Mouse (Mus musculus): ENCODE data around the gene Gm45140. TPM values are rescaled to one million over a fixed set of nuclear protein-coding genes. Genes with fewer than 3 reads are reported as not detected.

Gm45140 gene
- total RNA-seq, 1 experiment, result 2.6 TPM

DNA sequence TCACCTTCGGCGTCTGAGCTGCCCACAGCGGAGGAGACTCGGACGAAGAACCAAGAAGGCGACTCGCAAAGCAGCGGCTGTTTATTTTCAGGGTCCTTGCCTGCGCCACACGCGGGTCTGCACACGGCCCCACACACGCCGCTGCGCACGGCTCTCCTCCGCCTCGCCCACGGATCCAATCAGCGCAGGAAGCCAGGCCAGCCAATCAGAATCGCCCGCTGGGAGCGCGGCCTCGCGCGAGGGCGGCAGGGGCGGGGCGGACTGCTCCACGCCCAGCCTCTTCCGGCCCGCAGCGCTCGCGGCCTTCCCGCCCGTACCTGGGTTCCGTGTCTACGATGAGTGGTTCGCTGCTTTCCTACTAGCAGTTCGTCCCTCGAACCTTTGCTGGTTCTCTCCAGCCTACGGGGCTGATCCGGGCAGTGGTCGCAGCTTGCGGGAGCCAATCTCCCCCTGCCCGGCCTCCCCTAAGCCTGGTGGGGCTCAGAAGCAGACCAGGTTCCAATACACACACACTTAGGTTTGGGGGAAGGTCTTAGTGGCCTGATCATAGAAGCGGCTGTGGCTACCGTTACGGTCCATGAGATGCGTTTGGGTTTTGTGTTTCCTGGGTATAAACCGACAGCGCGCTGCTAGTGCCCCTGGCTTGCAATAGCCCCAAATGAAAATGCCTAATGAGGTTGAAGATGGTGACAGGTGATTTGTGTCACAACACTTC lies 15.5 kb upstream of the Gm45140 start, which contains the start of gene Cnbp:
TSS of gene Cnbp (minus strand) at position 207 of the 715 bp plus-strand sequence.
- Histone ChIP-seq H3K9me3 (ENCODE audit: control insufficient read depth, insufficient read depth, low read depth, low read length) (no peaks in the 10 kb centered on the region), H3K4me3 (ENCODE audit: insufficient read depth in 1 of 2, low read depth in 1 of 2, low read length in 2 of 2, poor library complexity in 1 of 2, severe bottlenecking in 1 of 2) (peak within 1 kb of the TSS; percentile 88 to 97), H3K9ac (ENCODE audit: insufficient read depth, low read depth, low read length, poor library complexity, severe bottlenecking) (peak within 1 kb of the TSS; percentile 98), H3K36me3 (ENCODE audit: control insufficient read depth, insufficient read depth, low read length, poor library complexity, severe bottlenecking) (peaks cover 5% of the 10 kb centered on the region), H3K4me1 (ENCODE audit: control insufficient read depth in 2 of 2, insufficient read depth in 2 of 2, low read length in 2 of 2, poor library complexity in 1 of 2) (peaks cover 7 to 11% of the 10 kb centered on the region in 2 experiments; a peak in 3 of 4 replicates), H3K27ac (ENCODE audit: insufficient read depth, low read depth, low read length, poor library complexity, severe bottlenecking) (peak within 1 kb of the TSS; percentile 93)
- in situ Hi-C loops (cut with MboI; ENCODE audit: low sequenced_read_pairs in 2 of 2, unreplicated experiment in 2 of 2), result no loop called here
- peak; percentile 93 for DNase-seq (ENCODE audit: low read depth, low spot score)
- peak; percentile 67 for TF ChIP-seq HCFC1 (IDR thresholded peaks at IDR 0.05; ENCODE audit: borderline replicate concordance, insufficient read depth, low read length)
- no peak for TF ChIP-seq ZNF384 (IDR thresholded peaks at IDR 0.05; ENCODE audit: low read depth, low read length)
- no peak for TF ChIP-seq ZC3H11A (IDR thresholded peaks at IDR 0.05; ENCODE audit: borderline replicate concordance, low read depth, low read length)
- peak; percentile 75; the same call in 1 of the 2 replicates for TF ChIP-seq CHD2 (IDR thresholded peaks at IDR 0.05; ENCODE audit: low read depth, low read length)

GRCm38 (mm10) chr6:87850155-87850899 lies 14.7 kb upstream of the Gm45140 start:
- Histone ChIP-seq H3K4me3 (ENCODE audit: insufficient read depth in 1 of 2, low read depth in 1 of 2, low read length in 2 of 2, poor library complexity in 1 of 2, severe bottlenecking in 1 of 2) (peak overlapping the region; percentile 88 to 97), H3K27ac (ENCODE audit: insufficient read depth, low read depth, low read length, poor library complexity, severe bottlenecking) (peak overlapping the region; percentile 93), H3K4me1 (ENCODE audit: control insufficient read depth in 2 of 2, insufficient read depth in 2 of 2, low read length in 2 of 2, poor library complexity in 1 of 2) (peaks cover 7 to 11% of the 10 kb centered on the region in 2 experiments; a peak in 3 of 4 replicates), H3K9ac (ENCODE audit: insufficient read depth, low read depth, low read length, poor library complexity, severe bottlenecking) (peak overlapping the region; percentile 97), H3K36me3 (ENCODE audit: control insufficient read depth, insufficient read depth, low read length, poor library complexity, severe bottlenecking) (peaks cover 9% of the 10 kb centered on the region), H3K9me3 (ENCODE audit: control insufficient read depth, insufficient read depth, low read depth, low read length) (no peaks in the 10 kb centered on the region)
- TF ChIP-seq HCFC1 (IDR thresholded peaks at IDR 0.05; ENCODE audit: borderline replicate concordance, insufficient read depth, low read length), result no peak
- no peak for TF ChIP-seq ZNF384 (IDR thresholded peaks at IDR 0.05; ENCODE audit: low read depth, low read length)
- no peak for TF ChIP-seq MAFK (IDR thresholded peaks at IDR 0.05; ENCODE audit: insufficient read depth, low read depth, low read length)
- TF ChIP-seq CHD2 (IDR thresholded peaks at IDR 0.05; ENCODE audit: low read depth, low read length), result no peak
- TF ChIP-seq ZC3H11A (IDR thresholded peaks at IDR 0.05; ENCODE audit: borderline replicate concordance, low read depth, low read length), result no peak
- in situ Hi-C loops (cut with MboI; ENCODE audit: low sequenced_read_pairs in 2 of 2, unreplicated experiment in 2 of 2), result no loop called here
- no peak for DNase-seq (ENCODE audit: low read depth, low spot score)

DNA sequence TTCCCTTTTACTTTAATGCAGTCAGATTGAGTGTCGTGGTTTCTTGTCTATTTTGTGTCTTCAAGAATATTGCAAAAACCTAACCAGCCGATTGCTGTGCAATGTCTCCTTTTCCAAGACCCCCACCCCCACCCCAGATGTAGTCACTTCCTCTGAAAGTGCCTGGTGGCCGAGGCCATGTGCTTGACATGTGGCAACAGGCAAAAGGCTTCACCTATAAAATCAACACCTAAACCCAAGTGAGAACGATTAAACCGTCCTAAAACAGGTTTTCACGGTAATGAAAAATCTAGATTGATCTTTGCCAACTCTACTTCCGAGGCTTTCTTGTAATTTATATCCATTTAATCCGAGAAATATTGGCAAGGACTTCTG lies 14.2 kb upstream of the Gm45140 start:
- peaks cover 15% of the 10 kb centered on the region for H3K36me3 ChIP-seq (ENCODE audit: control insufficient read depth, insufficient read depth, low read length, poor library complexity, severe bottlenecking)

DNA sequence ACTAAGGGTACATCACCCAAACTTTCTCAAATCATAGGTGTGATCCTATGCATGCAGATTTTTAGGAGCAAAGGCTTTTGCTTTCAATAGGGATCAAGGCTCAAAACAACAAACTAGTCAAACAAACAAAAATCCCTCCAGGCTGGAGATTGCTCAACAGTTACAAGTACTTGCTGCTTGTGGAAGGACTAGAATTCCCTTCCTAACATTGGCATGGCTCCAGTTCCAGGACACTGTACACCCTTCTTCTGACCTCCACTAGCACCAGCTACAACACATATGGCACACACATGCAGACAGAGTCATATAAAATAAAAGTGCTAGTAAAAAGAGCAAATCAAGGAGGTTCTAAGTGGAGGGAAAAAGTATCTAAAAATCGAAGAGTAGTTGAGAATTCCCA lies 11.2 kb upstream of the Gm45140 start:
- no peak for DNase-seq (ENCODE audit: low read depth, low spot score)
- no peak overlapping the region; a peak in 1 of 4 replicates for H3K4me3 ChIP-seq (ENCODE audit: insufficient read depth in 1 of 2, low read depth in 1 of 2, low read length in 2 of 2, poor library complexity in 1 of 2, severe bottlenecking in 1 of 2)
- peaks cover under 1% of the 10 kb centered on the region in 2 experiments; a peak in 2 of 4 replicates for H3K4me1 ChIP-seq (ENCODE audit: control insufficient read depth in 2 of 2, insufficient read depth in 2 of 2, low read length in 2 of 2, poor library complexity in 1 of 2)
- peaks cover 34% of the 10 kb centered on the region for H3K36me3 ChIP-seq (ENCODE audit: control insufficient read depth, insufficient read depth, low read length, poor library complexity, severe bottlenecking)
- in situ Hi-C loops (cut with MboI; ENCODE audit: low sequenced_read_pairs in 2 of 2, unreplicated experiment in 2 of 2), result no loop called here
- TF ChIP-seq MAFK (IDR thresholded peaks at IDR 0.05; ENCODE audit: insufficient read depth, low read depth, low read length) (no peak), ZNF384 (IDR thresholded peaks at IDR 0.05; ENCODE audit: low read depth, low read length) (no peak), ZC3H11A (IDR thresholded peaks at IDR 0.05; ENCODE audit: borderline replicate concordance, low read depth, low read length) (no peak), CHD2 (IDR thresholded peaks at IDR 0.05; ENCODE audit: low read depth, low read length) (no peak), HCFC1 (IDR thresholded peaks at IDR 0.05; ENCODE audit: borderline replicate concordance, insufficient read depth, low read length) (no peak)
- no peak overlapping the region for H3K27ac ChIP-seq (ENCODE audit: insufficient read depth, low read depth, low read length, poor library complexity, severe bottlenecking)
- H3K9me3 ChIP-seq (ENCODE audit: control insufficient read depth, insufficient read depth, low read depth, low read length), result no peaks in the 10 kb centered on the region
- no peak overlapping the region for H3K9ac ChIP-seq (ENCODE audit: insufficient read depth, low read depth, low read length, poor library complexity, severe bottlenecking)

More for the DNA sequence above, 14.2 kb upstream of the Gm45140 start:
- H3K9ac ChIP-seq (ENCODE audit: insufficient read depth, low read depth, low read length, poor library complexity, severe bottlenecking), result peak overlapping the region; percentile 97
- H3K27ac ChIP-seq (ENCODE audit: insufficient read depth, low read depth, low read length, poor library complexity, severe bottlenecking), result peak overlapping the region; percentile 93; the same call in 1 of the 2 replicates
- no peak for TF ChIP-seq ZC3H11A (IDR thresholded peaks at IDR 0.05; ENCODE audit: borderline replicate concordance, low read depth, low read length)
- TF ChIP-seq CHD2 (IDR thresholded peaks at IDR 0.05; ENCODE audit: low read depth, low read length), result no peak
- TF ChIP-seq MAFK (IDR thresholded peaks at IDR 0.05; ENCODE audit: insufficient read depth, low read depth, low read length), result no peak
- no peak for TF ChIP-seq ZNF384 (IDR thresholded peaks at IDR 0.05; ENCODE audit: low read depth, low read length)
- no peak for TF ChIP-seq HCFC1 (IDR thresholded peaks at IDR 0.05; ENCODE audit: borderline replicate concordance, insufficient read depth, low read length)
- no peaks in the 10 kb centered on the region for H3K9me3 ChIP-seq (ENCODE audit: control insufficient read depth, insufficient read depth, low read depth, low read length)
- peak overlapping the region; percentile 88 to 97 for H3K4me3 ChIP-seq (ENCODE audit: insufficient read depth in 1 of 2, low read depth in 1 of 2, low read length in 2 of 2, poor library complexity in 1 of 2, severe bottlenecking in 1 of 2)
- DNase-seq (ENCODE audit: low read depth, low spot score), result no peak
- in situ Hi-C loops (cut with MboI; ENCODE audit: low sequenced_read_pairs in 2 of 2, unreplicated experiment in 2 of 2), result no loop called here
- peaks cover 7 to 11% of the 10 kb centered on the region in 2 experiments; a peak in 3 of 4 replicates for H3K4me1 ChIP-seq (ENCODE audit: control insufficient read depth in 2 of 2, insufficient read depth in 2 of 2, low read length in 2 of 2, poor library complexity in 1 of 2)
